Mouse (Mus musculus) erythroblast, embryonic 14.5 days (primary cell): ENCODE measurements around the gene Rcor1. TPM values are rescaled to one million over a fixed set of nuclear protein-coding genes. Genes with fewer than 3 reads are reported as not detected.
A peak's percentile ranks its signal among the peaks of the same experiment; 100 is the strongest.

Experiments
- H3K27me3 ChIP-seq: 2 replicates; pipeline ENCODE4 v1.6.1; 2012; ENCODE audit warnings: inconsistent platforms; ENCODE audit not compliant: control insufficient read depth
- H3K36me3 ChIP-seq: 2 replicates; pipeline ENCODE4 v1.6.1; 2012; ENCODE audit warnings: mild to moderate bottlenecking, inconsistent platforms; ENCODE audit not compliant: control insufficient read depth
- H3K4me1 ChIP-seq: 2 replicates; pipeline ENCODE4 v1.6.1; 2012; ENCODE audit warnings: inconsistent platforms; ENCODE audit not compliant: control insufficient read depth
- H3K4me3 ChIP-seq: replicated peaks from 2 replicates; pipeline ENCODE3; 2012; ENCODE audit warnings: moderate library complexity, mild to moderate bottlenecking, inconsistent platforms
- H3K9me3 ChIP-seq: 2 replicates; pipeline ENCODE4 v1.6.1; 2012; ENCODE audit warnings: low read length, inconsistent platforms, mixed read lengths; ENCODE audit not compliant: control insufficient read depth
- GATA1 ChIP-seq: IDR thresholded peaks from 2 replicates; pipeline ENCODE4 v1.6.1; 2012; ENCODE audit warnings: low read length, inconsistent platforms, mixed read lengths
- TAL1 ChIP-seq: IDR thresholded peaks from 3 replicates; pipeline ENCODE4 v1.6.1; 2012; ENCODE audit warnings: low read length, inconsistent platforms, mixed read lengths
- polyA plus RNA-seq: library from polyadenylated mRNA; stranded (reverse); fragments of >175 nt; gene quantifications from 2 replicates; pipeline ENCODE4 v1.2.3, GENCODE M21; 2012

Gene Rcor1
- polyA plus RNA-seq, 1 experiment: 0.44 TPM

- Histone ChIP-seq H3K27me3 (no peaks in the 10 kb centered on the region), H3K4me3 (no peak overlapping the region), H3K36me3 (peaks cover 41% of the 10 kb centered on the region), H3K9me3 (no peaks in the 10 kb centered on the region), H3K4me1 (peaks cover 74% of the 10 kb centered on the region)
- TF ChIP-seq TAL1 (no peak), GATA1 (no peak)
Observed at GRCm38 (mm10) chr12:111036198-111036775, 2.9 kb upstream of the Rcor1 start.

DNA sequence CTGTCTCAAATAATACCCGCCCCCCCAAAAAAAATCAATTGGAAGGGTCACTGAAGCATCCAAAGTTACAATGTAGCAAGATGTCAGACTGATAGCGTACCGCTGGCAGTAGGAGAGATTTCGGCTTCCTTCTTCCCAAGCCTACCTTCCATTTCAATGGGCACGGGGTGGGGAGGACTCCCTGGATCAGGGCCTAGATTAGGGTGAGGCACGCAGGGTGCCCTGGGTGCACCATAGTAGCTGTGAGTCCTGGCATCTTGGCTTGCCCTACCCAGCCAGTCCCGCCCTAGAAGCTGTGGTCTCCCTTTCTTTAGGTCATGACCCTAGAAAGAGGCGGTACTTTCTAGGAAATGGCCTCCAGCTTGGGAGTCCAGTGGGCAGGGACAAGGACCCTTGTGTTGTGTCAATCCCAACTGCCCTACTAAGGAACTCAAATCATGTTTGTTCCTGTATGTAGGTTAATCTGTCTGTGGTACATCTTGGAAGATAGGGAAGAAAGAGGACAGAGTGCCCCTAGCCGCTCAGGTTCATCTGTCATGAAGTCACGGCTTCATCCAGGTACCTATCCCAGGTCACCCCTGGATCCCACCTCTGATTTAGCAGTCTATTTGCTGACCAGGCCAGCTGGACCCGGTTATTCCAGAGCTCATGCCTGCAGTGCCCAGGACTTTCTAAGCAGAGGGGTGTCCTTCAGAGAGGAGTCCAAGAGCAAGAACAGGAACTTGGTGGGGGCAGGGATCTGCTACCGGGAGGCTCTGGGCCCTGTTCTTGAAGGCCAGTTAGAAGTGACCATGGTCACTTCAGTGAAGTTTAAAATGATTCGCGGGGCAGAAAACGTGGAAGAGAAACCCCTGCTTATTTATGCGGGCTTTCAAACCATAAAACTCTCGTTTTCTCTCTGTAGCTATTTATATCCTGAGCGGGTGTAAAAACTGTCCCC lies 1.6 kb upstream of the Rcor1 start:
- Histone ChIP-seq H3K9me3 (no peaks in the 10 kb centered on the region), H3K4me1 (peaks cover 70% of the 10 kb centered on the region), H3K27me3 (no peaks in the 10 kb centered on the region), H3K36me3 (peaks cover 37% of the 10 kb centered on the region), H3K4me3 (peak overlapping the region; percentile 96)
- TF ChIP-seq GATA1 (no peak), TAL1 (no peak)

GRCm38 (mm10) chr12:111038231-111038975 lies 748 bp upstream of the Rcor1 start:
- H3K36me3 ChIP-seq: peaks cover 40% of the 10 kb centered on the region
- no peaks in the 10 kb centered on the region for H3K9me3 ChIP-seq
- no peaks in the 10 kb centered on the region for H3K27me3 ChIP-seq
- H3K4me3 ChIP-seq: peak overlapping the region; percentile 96
- H3K4me1 ChIP-seq: peaks cover 68% of the 10 kb centered on the region
- no peak for TF ChIP-seq TAL1
- no peak for TF ChIP-seq GATA1

DNA sequence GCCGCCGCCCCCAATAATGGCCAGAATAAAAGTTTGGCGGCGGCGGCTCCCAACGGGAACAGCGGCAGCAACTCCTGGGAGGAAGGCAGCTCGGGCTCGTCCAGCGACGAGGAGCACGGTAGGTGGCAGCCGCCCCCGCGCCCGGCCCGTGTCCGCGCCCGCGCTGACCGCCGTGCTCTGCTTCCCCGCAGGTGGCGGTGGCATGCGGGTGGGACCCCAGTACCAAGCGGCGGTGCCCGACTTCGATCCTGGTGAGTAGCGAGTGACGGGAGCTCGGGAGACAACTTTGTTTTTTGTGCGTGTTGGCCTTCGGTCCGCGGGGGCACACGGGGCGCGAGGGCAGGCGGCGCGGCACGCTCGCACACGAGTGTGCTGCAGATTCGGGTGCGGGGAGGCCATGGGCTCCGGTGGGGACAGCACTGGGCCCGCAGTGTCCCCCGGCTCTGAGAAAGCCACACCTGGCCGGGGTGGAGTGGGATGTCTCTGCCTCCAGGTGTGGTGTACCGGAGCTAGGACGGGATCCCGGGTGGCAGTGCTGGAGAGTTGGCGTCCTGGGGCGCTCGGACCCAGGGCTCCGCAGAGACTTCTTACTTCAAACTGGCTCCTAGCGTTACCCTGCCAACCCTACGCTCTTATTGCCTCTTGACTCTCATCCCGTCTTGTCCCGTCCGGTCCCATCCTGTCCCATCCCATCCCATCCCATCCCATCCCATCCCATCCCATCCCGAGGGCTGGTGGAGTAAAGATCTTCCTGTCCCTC lies 800 bp downstream of the Rcor1 start:
- Histone ChIP-seq H3K36me3 (peaks cover 37% of the 10 kb centered on the region), H3K9me3 (no peaks in the 10 kb centered on the region), H3K4me3 (peak overlapping the region; percentile 96), H3K4me1 (peaks cover 64% of the 10 kb centered on the region), H3K27me3 (no peaks in the 10 kb centered on the region)
- no peak for TF ChIP-seq TAL1
- TF ChIP-seq GATA1: no peak

DNA sequence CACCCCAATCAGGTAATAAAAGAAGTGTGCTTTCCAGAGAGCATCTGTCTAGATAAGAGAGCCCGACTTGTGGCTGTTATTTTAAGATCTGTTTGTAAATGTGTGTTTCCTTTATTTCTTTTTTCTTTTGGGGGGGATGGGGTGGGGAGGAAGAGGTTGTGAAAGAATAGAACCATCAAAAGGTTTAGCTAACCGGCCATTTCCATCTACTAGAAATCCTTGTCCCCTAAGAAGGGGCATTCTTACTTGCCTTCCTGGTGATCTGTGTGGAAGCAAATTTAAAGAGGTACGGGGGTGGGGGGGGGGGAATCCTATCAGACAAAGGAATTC lies 1.3 kb downstream of the Rcor1 start:
- peaks cover 58% of the 10 kb centered on the region for H3K4me1 ChIP-seq
- no peaks in the 10 kb centered on the region for H3K27me3 ChIP-seq
- H3K4me3 ChIP-seq: peak overlapping the region; percentile 96
- no peaks in the 10 kb centered on the region for H3K9me3 ChIP-seq
- peaks cover 35% of the 10 kb centered on the region for H3K36me3 ChIP-seq
- TF ChIP-seq TAL1 (no peak), GATA1 (no peak)

- H3K4me1 ChIP-seq: peaks cover 51% of the 10 kb centered on the region
- H3K9me3 ChIP-seq: no peaks in the 10 kb centered on the region
- no peaks in the 10 kb centered on the region for H3K27me3 ChIP-seq
- peaks cover 34% of the 10 kb centered on the region for H3K36me3 ChIP-seq
- TF ChIP-seq TAL1: no peak
- TF ChIP-seq GATA1: no peak
- H3K4me3 ChIP-seq: peak overlapping the region; percentile 96
Observed at GRCm38 (mm10) chr12:111041196-111041595, 2.0 kb downstream of the Rcor1 start.

DNA sequence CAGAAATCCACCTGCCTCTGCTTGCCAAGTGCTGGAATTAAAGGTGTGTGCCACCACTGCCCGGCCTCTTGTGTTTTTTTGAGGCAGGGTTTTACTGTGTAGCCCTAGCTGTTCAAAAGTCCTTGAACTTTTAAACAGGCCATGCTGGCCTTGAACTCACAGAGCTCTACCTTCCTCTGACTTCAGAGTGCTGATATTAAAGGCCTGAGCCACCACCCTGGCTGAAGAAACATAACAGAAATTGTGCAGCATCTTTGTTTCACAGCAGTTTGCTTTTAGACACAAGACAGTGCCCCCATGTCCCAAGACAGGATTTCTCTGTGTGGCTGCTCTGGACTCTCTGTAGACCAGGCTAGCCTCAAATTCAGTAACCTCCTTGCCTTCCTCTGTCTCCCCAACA lies 3.2 kb downstream of the Rcor1 start:
- Histone ChIP-seq H3K4me1 (peaks cover 46% of the 10 kb centered on the region), H3K4me3 (no peak overlapping the region), H3K27me3 (no peaks in the 10 kb centered on the region), H3K36me3 (peaks cover 39% of the 10 kb centered on the region), H3K9me3 (no peaks in the 10 kb centered on the region)
- no peak for TF ChIP-seq TAL1
- no peak for TF ChIP-seq GATA1

DNA sequence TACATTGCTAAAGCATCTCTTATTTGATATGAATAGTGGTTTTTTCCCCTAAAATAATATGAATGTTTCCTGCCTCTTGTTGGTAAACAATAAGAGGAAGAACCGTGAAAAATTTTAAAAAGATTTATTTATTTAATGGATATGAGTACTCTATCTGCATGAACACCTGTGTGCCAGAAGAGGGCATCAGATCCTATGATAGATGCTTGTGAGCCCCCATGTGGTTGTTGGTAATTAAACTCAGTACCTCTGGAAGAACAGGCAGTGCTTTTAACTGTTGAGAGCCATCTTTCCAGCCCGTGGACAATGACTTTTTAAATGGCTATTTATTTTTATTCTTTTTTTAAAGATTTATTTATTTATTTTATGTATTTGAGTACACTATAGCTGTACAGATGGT lies 5.7 kb downstream of the Rcor1 start:
- H3K4me3 ChIP-seq: no peak overlapping the region
- H3K27me3 ChIP-seq: no peaks in the 10 kb centered on the region
- no peaks in the 10 kb centered on the region for H3K9me3 ChIP-seq
- TF ChIP-seq TAL1: no peak
- no peak for TF ChIP-seq GATA1
- H3K4me1 ChIP-seq: peaks cover 40% of the 10 kb centered on the region
- peaks cover 48% of the 10 kb centered on the region for H3K36me3 ChIP-seq
